Mouse (Mus musculus) heart, postnatal 0 days (tissue): ENCODE measurements around the gene Kcnip4.

Source experiments
- CTCF ChIP-seq: IDR thresholded peaks from 2 replicates; pipeline ENCODE4 v1.5.1; 2016; ENCODE audit warnings: antibody characterized with exemption, control low read depth, low read depth
- EP300 ChIP-seq: IDR thresholded peaks from 2 replicates; pipeline ENCODE4 v1.6.1; 2016; ENCODE audit warnings: antibody characterized with exemption, low read depth

- TF ChIP-seq CTCF (no peak), EP300 (no peak)
These were observed 837.6 kb downstream of the Kcnip4 start for GRCm38 (mm10) chr5:48687068-48687467.
